Mouse (Mus musculus): ENCODE measurements around the gene Zfp142. TPM values are rescaled to one million over a fixed set of nuclear protein-coding genes. Genes with fewer than 3 reads are reported as not detected.

The Zfp142 gene
- polyA plus RNA-seq, 1 experiment from 2014 or later, result 5.0 TPM

DNA sequence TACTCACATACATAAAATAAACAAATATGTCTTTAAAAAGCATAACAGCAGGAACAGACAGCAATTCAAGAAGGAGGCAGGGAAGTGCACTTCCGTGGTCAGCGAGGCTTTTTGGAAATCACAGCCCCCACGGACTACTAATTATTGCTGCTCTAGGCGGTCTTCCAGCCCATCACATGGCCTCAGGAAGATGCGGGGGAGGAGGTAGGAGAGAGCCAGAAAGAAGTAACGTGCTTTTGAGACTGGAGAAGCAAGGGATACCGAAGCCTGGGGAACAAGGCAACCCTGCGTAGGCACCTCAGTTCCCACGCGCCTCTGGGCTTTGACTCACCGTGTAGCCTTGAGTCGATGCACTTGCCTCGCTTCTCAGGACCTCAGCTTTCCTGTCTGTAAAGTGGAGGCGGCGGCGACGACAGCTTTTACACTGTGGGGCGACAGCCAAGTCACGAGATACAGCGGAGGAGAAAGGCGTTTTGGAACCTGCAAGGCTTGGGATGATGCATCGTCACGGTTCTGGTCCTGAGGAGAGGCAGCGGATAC, 743 bp downstream of the Zfp142 start:
- peaks cover 11% of the 10 kb centered on the region; the same call in 1 of the 2 replicates for H3K36me3 ChIP-seq (ENCODE audit: control insufficient read depth, insufficient read depth)
- no peaks in the 10 kb centered on the region for H3K27me3 ChIP-seq (ENCODE audit: control insufficient read depth, insufficient read depth, low read length)
- no peaks in the 10 kb centered on the region for H3K9me3 ChIP-seq (replicated peaks; ENCODE audit: control insufficient read depth, low read length)
- under 1% methylated on average over 24 of the region's 24 CpGs for WGBS
- peak; percentile 3 for ATAC-seq (replicated peaks; ENCODE audit: extremely low read depth, insufficient read depth, low FRiP score)
- H3K27ac ChIP-seq (ENCODE audit: low read length), result peak overlapping the region; percentile 92
- peak overlapping the region; percentile 94 for H3K4me2 ChIP-seq (ENCODE audit: low read depth, low read length)
- peak overlapping the region; percentile 95 for H3K4me3 ChIP-seq (ENCODE audit: low read length)
- peaks cover 32% of the 10 kb centered on the region for H3K4me1 ChIP-seq (ENCODE audit: control insufficient read depth, insufficient read depth, low read length)
- peak overlapping the region; percentile 92 for H3K9ac ChIP-seq (ENCODE audit: low read length)

DNA sequence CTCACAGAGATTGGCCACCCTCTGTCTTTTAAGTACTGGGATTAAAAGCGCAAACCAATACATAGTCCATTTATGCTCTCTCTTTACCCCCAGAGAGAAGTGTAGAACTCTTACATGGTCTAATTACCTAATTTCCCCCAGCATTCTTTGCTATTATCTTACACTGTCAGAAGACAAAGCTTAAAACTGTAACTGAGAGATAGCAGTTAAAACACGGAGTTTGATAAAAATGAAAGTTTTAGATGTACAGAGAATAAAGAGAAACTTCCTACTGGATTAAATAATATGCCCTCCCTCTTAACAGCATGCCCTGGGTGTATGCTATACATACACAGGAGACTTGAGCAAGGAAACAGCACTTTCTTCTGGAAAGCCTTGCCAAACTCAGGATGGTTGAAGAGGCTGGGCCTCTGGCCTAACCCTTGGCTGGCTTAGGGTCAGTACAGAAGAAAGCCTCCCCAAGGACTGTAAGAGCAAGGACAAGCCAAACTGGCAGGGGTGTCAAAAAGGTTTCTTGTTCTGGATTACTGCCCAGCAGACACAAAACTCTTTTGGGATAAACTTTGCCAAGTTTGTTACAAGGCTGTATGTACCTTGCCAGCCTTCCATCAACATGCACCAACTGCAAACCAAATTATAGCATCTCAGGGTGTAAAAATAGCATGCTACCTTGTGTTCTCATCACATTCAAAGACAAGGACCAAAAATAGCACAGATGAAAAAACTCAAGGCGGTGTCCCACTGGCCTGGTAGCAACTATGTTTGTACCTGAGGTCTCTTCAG, 3.2 kb downstream of the Zfp142 start:
- peak overlapping the region; percentile 12 for H3K9ac ChIP-seq (ENCODE audit: low read length)
- H3K27ac ChIP-seq (ENCODE audit: low read length), result peak overlapping the region; percentile 76
- H3K9me3 ChIP-seq (replicated peaks; ENCODE audit: control insufficient read depth, low read length), result no peaks in the 10 kb centered on the region
- no peak overlapping the region for H3K4me3 ChIP-seq (ENCODE audit: low read length)
- H3K27me3 ChIP-seq (ENCODE audit: control insufficient read depth, insufficient read depth, low read length), result no peaks in the 10 kb centered on the region
- no peak for ATAC-seq (replicated peaks; ENCODE audit: extremely low read depth, insufficient read depth, low FRiP score)
- H3K4me2 ChIP-seq (ENCODE audit: low read depth, low read length), result peak overlapping the region; percentile 26
- peaks cover 32% of the 10 kb centered on the region for H3K4me1 ChIP-seq (ENCODE audit: control insufficient read depth, insufficient read depth, low read length)
- WGBS, result 73% methylated on average over 3 of the region's 3 CpGs
- H3K36me3 ChIP-seq (ENCODE audit: control insufficient read depth, insufficient read depth), result peaks cover 6% of the 10 kb centered on the region

DNA sequence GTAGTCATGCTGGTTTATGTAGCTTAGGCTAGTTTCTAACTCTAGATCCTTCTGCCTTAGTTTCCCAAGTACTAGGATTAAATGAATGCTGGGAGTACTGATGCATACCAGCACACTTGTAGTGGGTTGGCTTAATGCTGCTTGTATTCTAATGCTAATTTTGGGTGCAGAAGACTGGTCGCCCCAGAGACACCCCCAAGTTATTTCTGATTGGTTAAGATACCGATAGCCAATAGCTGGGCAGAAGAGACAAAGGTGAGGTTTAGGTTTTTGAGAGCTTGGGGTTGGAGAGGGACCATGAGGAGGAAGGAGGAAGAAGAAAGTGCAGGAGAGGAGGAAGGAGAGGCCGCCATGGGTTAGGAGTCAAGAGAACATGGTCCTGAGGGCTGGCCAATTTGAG, 5.4 kb downstream of the Zfp142 start:
- 88% methylated on average over 3 of the region's 3 CpGs for WGBS
- ATAC-seq (replicated peaks; ENCODE audit: extremely low read depth, insufficient read depth, low FRiP score), result no peak
- H3K36me3 ChIP-seq (ENCODE audit: control insufficient read depth, insufficient read depth), result peaks cover 20% of the 10 kb centered on the region

DNA sequence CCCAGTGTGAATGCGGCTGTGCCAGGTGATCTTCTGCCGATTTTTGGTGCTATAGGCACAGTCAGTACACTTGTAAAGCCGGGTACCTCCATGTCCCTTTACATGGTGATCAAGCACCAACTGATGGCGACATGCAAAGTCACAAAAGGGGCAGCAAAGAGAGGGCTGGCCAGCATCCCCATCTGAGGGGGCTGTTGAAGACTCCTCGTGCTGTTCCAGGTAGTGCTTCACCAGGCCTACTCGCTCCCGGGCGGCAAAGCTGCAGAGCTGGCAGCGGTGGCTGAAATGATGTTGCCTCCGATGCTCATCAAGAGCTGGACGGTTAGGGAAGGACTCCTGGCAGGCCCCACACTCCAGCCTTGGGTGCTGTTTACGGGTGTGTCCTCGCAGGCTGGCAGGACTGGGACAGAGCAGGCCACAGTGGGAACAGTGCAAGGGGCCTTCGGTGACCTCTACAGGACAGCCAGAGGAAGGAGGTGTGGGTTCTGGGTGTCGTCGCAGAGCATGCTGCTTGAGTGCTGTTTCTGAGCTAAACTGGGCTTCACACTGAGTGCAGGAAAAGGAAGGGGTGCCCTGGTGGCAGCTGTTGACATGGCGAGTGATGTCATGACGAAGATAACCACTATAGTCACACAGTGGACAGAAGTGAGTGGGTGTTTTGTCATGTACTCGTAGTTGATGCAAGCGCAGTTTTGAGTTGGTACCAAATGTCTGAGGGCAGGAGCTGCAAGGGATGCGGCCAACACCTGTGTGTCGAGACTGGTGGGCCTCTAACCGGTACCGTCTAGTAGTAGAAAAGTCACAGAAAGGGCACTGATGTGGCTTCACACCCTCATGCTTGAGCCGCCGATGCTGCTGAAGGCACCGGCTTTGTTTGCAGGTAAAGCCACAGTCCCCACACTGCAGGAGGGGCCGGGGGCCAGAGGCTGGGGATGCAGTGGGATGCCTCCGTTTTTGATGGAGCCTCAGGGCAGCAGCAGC, 18.0 kb downstream of the Zfp142 start:
- peaks cover 75% of the 10 kb centered on the region for H3K36me3 ChIP-seq (ENCODE audit: control insufficient read depth, insufficient read depth)

More for the DNA sequence above, 5.4 kb downstream of the Zfp142 start:
- Histone ChIP-seq H3K4me3 (ENCODE audit: low read length) (no peak overlapping the region), H3K4me1 (ENCODE audit: control insufficient read depth, insufficient read depth, low read length) (peaks cover 27% of the 10 kb centered on the region), H3K27ac (ENCODE audit: low read length) (no peak overlapping the region), H3K27me3 (ENCODE audit: control insufficient read depth, insufficient read depth, low read length) (no peaks in the 10 kb centered on the region), H3K9me3 (replicated peaks; ENCODE audit: control insufficient read depth, low read length) (no peaks in the 10 kb centered on the region), H3K4me2 (ENCODE audit: low read depth, low read length) (no peak overlapping the region), H3K9ac (ENCODE audit: low read length) (no peak overlapping the region)

DNA sequence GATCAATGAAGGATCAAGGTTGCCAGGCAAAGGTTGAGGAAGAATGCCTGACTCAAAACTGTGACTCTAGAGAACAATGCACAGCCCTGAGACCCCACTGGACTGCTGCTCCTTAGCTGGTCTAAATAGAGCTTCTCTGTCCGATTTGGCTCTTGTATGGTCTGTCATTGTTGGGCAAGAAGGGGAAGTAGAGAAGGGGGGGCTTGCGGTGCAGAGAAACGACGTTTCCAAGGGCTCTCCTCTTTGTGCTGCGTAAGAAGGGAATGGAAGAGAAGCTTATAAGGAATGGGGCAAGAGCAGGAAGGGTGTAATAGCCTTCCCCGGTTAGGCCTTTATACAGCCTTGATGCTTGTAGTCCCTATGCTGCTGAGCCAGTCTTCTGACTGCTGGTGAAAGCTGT, 22.2 kb downstream of the Zfp142 start:
- no peak overlapping the region for H3K27ac ChIP-seq (ENCODE audit: low read length)
- no peaks in the 10 kb centered on the region for H3K27me3 ChIP-seq (ENCODE audit: control insufficient read depth, insufficient read depth, low read length)
- WGBS, result 91% methylated on average over 6 of the region's 6 CpGs
- no peak overlapping the region for H3K4me2 ChIP-seq (ENCODE audit: low read depth, low read length)
- no peak overlapping the region for H3K4me3 ChIP-seq (ENCODE audit: low read length)
- H3K9ac ChIP-seq (ENCODE audit: low read length), result no peak overlapping the region
- no peaks in the 10 kb centered on the region for H3K4me1 ChIP-seq (ENCODE audit: control insufficient read depth, insufficient read depth, low read length)
- ATAC-seq (replicated peaks; ENCODE audit: extremely low read depth, insufficient read depth, low FRiP score), result no peak
- no peaks in the 10 kb centered on the region for H3K9me3 ChIP-seq (replicated peaks; ENCODE audit: control insufficient read depth, low read length)
- H3K36me3 ChIP-seq (ENCODE audit: control insufficient read depth, insufficient read depth), result peaks cover 59% of the 10 kb centered on the region

More for the DNA sequence above, 18.0 kb downstream of the Zfp142 start:
- H3K27me3 ChIP-seq (ENCODE audit: control insufficient read depth, insufficient read depth, low read length), result no peaks in the 10 kb centered on the region
- no peaks in the 10 kb centered on the region for H3K4me1 ChIP-seq (ENCODE audit: control insufficient read depth, insufficient read depth, low read length)
- H3K4me3 ChIP-seq (ENCODE audit: low read length), result no peak overlapping the region
- no peak for ATAC-seq (replicated peaks; ENCODE audit: extremely low read depth, insufficient read depth, low FRiP score)
- no peak overlapping the region for H3K9ac ChIP-seq (ENCODE audit: low read length)
- 83% methylated on average over 29 of the region's 29 CpGs for WGBS
- H3K27ac ChIP-seq (ENCODE audit: low read length), result no peak overlapping the region
- no peak overlapping the region for H3K4me2 ChIP-seq (ENCODE audit: low read depth, low read length)
- no peaks in the 10 kb centered on the region for H3K9me3 ChIP-seq (replicated peaks; ENCODE audit: control insufficient read depth, low read length)

DNA sequence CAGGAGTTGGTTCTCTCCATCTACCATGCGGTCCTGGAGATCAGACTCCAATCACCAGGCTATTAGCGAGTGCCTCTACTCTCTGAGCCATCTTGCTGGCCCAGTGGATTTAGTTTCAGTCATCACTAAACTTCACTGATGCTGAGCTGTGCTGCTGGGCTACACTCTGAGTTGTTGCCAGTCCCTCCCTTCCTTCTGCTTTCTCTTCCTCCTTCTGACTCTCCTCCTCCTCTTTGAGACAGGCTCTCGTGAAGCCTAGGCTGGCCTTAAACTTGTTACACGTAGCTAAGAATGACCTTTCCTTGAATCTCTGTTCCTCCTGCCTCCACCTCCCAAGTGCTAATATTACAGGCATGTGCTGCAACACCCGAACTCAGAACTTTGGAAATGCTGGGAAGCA, 29.0 kb downstream of the Zfp142 start:
- 84% methylated on average over 5 of the region's 5 CpGs for WGBS
- Histone ChIP-seq H3K9ac (ENCODE audit: low read length) (no peak overlapping the region), H3K4me3 (ENCODE audit: low read length) (no peak overlapping the region), H3K4me2 (ENCODE audit: low read depth, low read length) (no peak overlapping the region), H3K36me3 (ENCODE audit: control insufficient read depth, insufficient read depth) (peaks cover 2% of the 10 kb centered on the region; the same call in 1 of the 2 replicates), H3K27ac (ENCODE audit: low read length) (no peak overlapping the region), H3K27me3 (ENCODE audit: control insufficient read depth, insufficient read depth, low read length) (no peaks in the 10 kb centered on the region), H3K9me3 (replicated peaks; ENCODE audit: control insufficient read depth, low read length) (no peaks in the 10 kb centered on the region), H3K4me1 (ENCODE audit: control insufficient read depth, insufficient read depth, low read length) (no peaks in the 10 kb centered on the region)
- no peak for ATAC-seq (replicated peaks; ENCODE audit: extremely low read depth, insufficient read depth, low FRiP score)

DNA sequence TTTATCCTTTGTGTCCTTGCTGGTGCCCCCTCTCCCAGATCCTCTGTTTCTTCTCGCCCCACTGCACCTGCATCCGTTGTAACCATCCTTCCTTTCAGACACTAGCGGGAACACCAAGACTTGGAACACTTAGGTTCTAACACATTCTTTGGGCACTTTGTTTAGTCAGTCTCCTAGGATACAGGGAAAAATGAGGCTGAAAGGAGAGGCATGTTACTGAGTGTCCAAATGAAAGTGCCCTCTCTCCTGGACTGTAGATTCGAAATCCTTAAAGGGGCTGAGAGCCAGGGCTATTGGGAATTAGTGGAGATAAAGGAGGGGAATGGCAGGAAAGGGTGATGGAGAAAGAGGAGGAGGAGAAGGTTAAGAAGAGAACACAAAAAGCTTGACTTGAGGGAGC, 43.9 kb downstream of the Zfp142 start, which contains the start of gene Usp37:
Usp37 (minus strand) TSS at position 101 of the 400 bp plus-strand sequence.
- no peak for ATAC-seq (replicated peaks; ENCODE audit: extremely low read depth, insufficient read depth, low FRiP score)
- H3K27me3 ChIP-seq (ENCODE audit: control insufficient read depth, insufficient read depth, low read length), result no peaks in the 10 kb centered on the region
- H3K36me3 ChIP-seq (ENCODE audit: control insufficient read depth, insufficient read depth), result no peaks in the 10 kb centered on the region
- H3K9ac ChIP-seq (ENCODE audit: low read length), result no peak within 1 kb of the TSS
- H3K4me2 ChIP-seq (ENCODE audit: low read depth, low read length), result no peak within 1 kb of the TSS
- H3K27ac ChIP-seq (ENCODE audit: low read length), result no peak within 1 kb of the TSS
- no peak within 1 kb of the TSS for H3K4me3 ChIP-seq (ENCODE audit: low read length)
- 80% methylated on average over 4 of the region's 4 CpGs for WGBS
- no peaks in the 10 kb centered on the region for H3K9me3 ChIP-seq (replicated peaks; ENCODE audit: control insufficient read depth, low read length)
- H3K4me1 ChIP-seq (ENCODE audit: control insufficient read depth, insufficient read depth, low read length), result no peaks in the 10 kb centered on the region

DNA sequence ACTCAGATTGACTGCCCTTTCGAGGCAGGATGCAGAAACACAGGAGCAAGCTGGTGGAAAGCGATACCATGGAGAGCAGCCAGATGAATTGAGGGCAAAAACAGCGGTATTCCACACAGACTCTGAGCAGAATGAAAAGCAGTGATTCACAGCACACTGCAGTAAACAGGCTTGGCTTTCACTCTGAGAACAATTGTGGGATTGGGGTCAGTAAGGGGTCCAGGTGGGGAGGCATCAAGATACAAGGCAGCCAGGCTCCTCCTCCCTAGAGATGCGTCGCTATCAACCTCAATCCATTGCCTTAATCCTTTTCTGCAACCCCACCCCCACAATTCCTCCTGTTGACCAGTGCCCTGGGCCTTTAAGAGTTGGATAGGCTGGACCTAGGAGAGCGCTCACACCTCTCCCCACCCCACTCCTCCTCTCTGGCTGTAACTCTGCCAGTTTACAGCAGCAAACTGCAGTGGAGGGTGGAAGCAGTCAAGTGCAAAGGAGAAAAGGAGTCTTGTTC, 45.5 kb downstream of the Zfp142 start, which contains the start of gene Plcd4:
Plcd4 (plus strand) TSS at position 438 of the 511 bp plus-strand sequence.
- H3K4me2 ChIP-seq (ENCODE audit: low read depth, low read length), result peak within 1 kb of the TSS; percentile 3; the same call in 1 of the 2 replicates

More for the DNA sequence above, 45.5 kb downstream of the Zfp142 start, which contains the start of gene Plcd4:
- no peaks in the 10 kb centered on the region for H3K9me3 ChIP-seq (replicated peaks; ENCODE audit: control insufficient read depth, low read length)
- no peaks in the 10 kb centered on the region for H3K4me1 ChIP-seq (ENCODE audit: control insufficient read depth, insufficient read depth, low read length)
- H3K27me3 ChIP-seq (ENCODE audit: control insufficient read depth, insufficient read depth, low read length), result no peaks in the 10 kb centered on the region
- WGBS, result 10% methylated on average over 6 of the region's 6 CpGs
- H3K36me3 ChIP-seq (ENCODE audit: control insufficient read depth, insufficient read depth), result no peaks in the 10 kb centered on the region
- no peak within 1 kb of the TSS for H3K27ac ChIP-seq (ENCODE audit: low read length)
- ATAC-seq (replicated peaks; ENCODE audit: extremely low read depth, insufficient read depth, low FRiP score), result no peak
- no peak within 1 kb of the TSS for H3K9ac ChIP-seq (ENCODE audit: low read length)
- H3K4me3 ChIP-seq (ENCODE audit: low read length), result no peak within 1 kb of the TSS
